Mouse (Mus musculus): ENCODE data around the gene Ly6g6e.

DNA sequence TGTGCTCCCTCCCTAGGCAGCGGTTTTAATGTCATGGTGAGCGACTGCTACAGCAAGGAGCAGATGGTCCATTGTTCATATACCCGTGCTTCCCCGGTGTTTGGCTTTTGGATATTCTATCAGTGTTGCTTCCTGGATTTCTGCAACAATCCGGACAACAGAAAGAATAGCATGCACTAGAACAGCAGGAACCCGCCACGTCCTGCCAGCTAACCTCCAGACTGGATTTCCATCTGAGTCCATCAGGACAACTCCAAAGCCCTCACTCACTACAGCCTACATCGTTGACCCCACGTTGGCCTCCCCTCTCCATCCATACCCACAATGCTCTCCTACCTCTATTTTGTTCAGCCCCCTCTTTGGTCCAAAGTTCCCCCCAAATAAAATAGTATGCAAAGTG is 35.1 kb downstream of the Ly6g6e start:
- TF ChIP-seq CTCF (IDR thresholded peaks at IDR 0.05; ENCODE audit: low read depth) = no peak
- TF ChIP-seq EP300 (IDR thresholded peaks at IDR 0.05; ENCODE audit: low read depth) = no peak
